Mouse (Mus musculus) neural tube, embryonic 11.5 days (tissue): Measurements from ENCODE around the gene Wdtc1. TPM values are rescaled to one million over a fixed set of nuclear protein-coding genes. Genes with fewer than 3 reads are reported as not detected.

ENCODE experiments used
- ATAC-seq: fragments of 200-750 bp; cut with Nextera tagmentation; 2 replicates; pipeline ENCODE4 v1.8.0; 2017; ENCODE audit warnings: moderate number of reproducible peaks, mild to moderate bottlenecking, moderate TSS enrichment, moderate library complexity; ENCODE audit not compliant: insufficient read depth, low FRiP score, low TSS enrichment
- DNase-seq: peaks from one replicate; pipeline ENCODE4 v3.0.0-alpha.2; 2015; ENCODE audit warnings: low spot score
- H3K27ac ChIP-seq: fragments of 300-500 bp; sonication (generic); 2 replicates; pipeline ENCODE4 v1.5.1; 2014; ENCODE audit warnings: low read depth, mild to moderate bottlenecking, low read length
- H3K27me3 ChIP-seq: fragments of 300-500 bp; sonication (generic); 2 replicates; pipeline ENCODE4 v1.6.1; 2014; ENCODE audit warnings: mild to moderate bottlenecking, low read length, mixed read lengths; ENCODE audit not compliant: control insufficient read depth, insufficient read depth
- H3K36me3 ChIP-seq: fragments of 300-500 bp; sonication (generic); 2 replicates; pipeline ENCODE4 v1.6.1; 2014; ENCODE audit warnings: mild to moderate bottlenecking, low read length, moderate library complexity, mixed read lengths; ENCODE audit not compliant: control insufficient read depth, insufficient read depth
- H3K4me1 ChIP-seq: fragments of 300-500 bp; sonication (generic); 2 replicates; pipeline ENCODE4 v1.6.1; 2014; ENCODE audit warnings: low read length, mixed read lengths; ENCODE audit not compliant: control insufficient read depth, insufficient read depth
- H3K4me2 ChIP-seq: fragments of 300-500 bp; sonication (generic); 2 replicates; pipeline ENCODE4 v1.6.1; 2014; ENCODE audit warnings: low read depth, mild to moderate bottlenecking, moderate library complexity
- H3K4me3 ChIP-seq: fragments of 300-500 bp; sonication (generic); 2 replicates; pipeline ENCODE4 v1.5.1; 2014; ENCODE audit warnings: low read depth, low read length
- H3K9ac ChIP-seq: fragments of 300-500 bp; sonication (generic); 2 replicates; pipeline ENCODE4 v1.6.1; 2014; ENCODE audit warnings: mild to moderate bottlenecking, low read length
- H3K9me3 ChIP-seq: fragments of 300-500 bp; sonication (generic); 2 replicates; pipeline ENCODE4 v1.6.1; 2016; ENCODE audit warnings: low read length; ENCODE audit not compliant: control insufficient read depth
- WGBS: fragments of 180-500 bp; shearing (Covaris S2); extraction: QIAGEN DNeasy Blood & Tissue Kit; methylation state at CpG from one replicate; pipeline ENCODE4 v1.1.7; 2014; 5-methylcytosine and 5-hydroxymethylcytosine counted together
- polyA plus RNA-seq: library from polyadenylated mRNA; unstranded; fragments of >200 nt; fragmentation: Nextera tagmentation; extraction: Ambion mirVana; gene quantifications from 2 replicates; pipeline ENCODE4 v1.2.1, GENCODE M21; 2014

Gene Wdtc1
- 26.4 and 27.0 TPM in 2 replicates for polyA plus RNA-seq

GRCm38 (mm10) chr4:133353367-133354365 lies at the start of gene Wdtc1:
Gene Wdtc1 (minus strand): TSS chr4:133353481.
- WGBS = 91% methylated on average over 23 of the region's 23 CpGs
- H3K4me3 ChIP-seq = no peak within 1 kb of the TSS
- no peak within 1 kb of the TSS for H3K9ac ChIP-seq
- ATAC-seq (no peak), DNase-seq (no peak)
- no peaks in the 10 kb centered on the region for H3K36me3 ChIP-seq
- H3K27ac ChIP-seq = no peak within 1 kb of the TSS
- no peaks in the 10 kb centered on the region for H3K4me1 ChIP-seq
- H3K27me3 ChIP-seq = no peaks in the 10 kb centered on the region
- no peaks in the 10 kb centered on the region for H3K9me3 ChIP-seq
- H3K4me2 ChIP-seq = no peak within 1 kb of the TSS

GRCm38 (mm10) chr4:133402011-133402410 lies 48.7 kb upstream of the Wdtc1 start:
- H3K9ac ChIP-seq = no peak overlapping the region
- H3K27me3 ChIP-seq = no peaks in the 10 kb centered on the region
- no peak overlapping the region for H3K27ac ChIP-seq
- H3K4me1 ChIP-seq = 0 out of 2 replicates have a peak, but pooled peaks cover 4% of the 10 kb centered on the region
- no peak overlapping the region for H3K4me3 ChIP-seq
- WGBS = 82% methylated on average over 13 of the region's 13 CpGs
- ATAC-seq (no peak), DNase-seq (no peak)
- H3K36me3 ChIP-seq = no peaks in the 10 kb centered on the region
- no peak overlapping the region for H3K4me2 ChIP-seq
- H3K9me3 ChIP-seq = no peaks in the 10 kb centered on the region

- Histone ChIP-seq H3K9me3 (no peaks in the 10 kb centered on the region), H3K36me3 (no peaks in the 10 kb centered on the region), H3K9ac (no peak overlapping the region), H3K4me2 (no peak overlapping the region), H3K4me3 (no peak overlapping the region), H3K4me1 (peaks cover 4% of the 10 kb centered on the region; the same call in 1 of the 2 replicates), H3K27ac (no peak overlapping the region), H3K27me3 (no peaks in the 10 kb centered on the region)
- WGBS = 64% methylated on average over 7 of the region's 7 CpGs
- DNase-seq (no peak), ATAC-seq (no peak)
Observed at GRCm38 (mm10) chr4:133400098-133400497, 46.8 kb upstream of the Wdtc1 start.

GRCm38 (mm10) chr4:133399509-133399908 lies 46.2 kb upstream of the Wdtc1 start:
- no peak for DNase-seq
- H3K4me3 ChIP-seq = no peak overlapping the region
- no peak for ATAC-seq
- WGBS = 91% methylated on average over 6 of the region's 6 CpGs
- peaks cover 4% of the 10 kb centered on the region; the same call in 1 of the 2 replicates for H3K4me1 ChIP-seq
- no peaks in the 10 kb centered on the region for H3K36me3 ChIP-seq
- H3K4me2 ChIP-seq = no peak overlapping the region
- H3K27me3 ChIP-seq = no peaks in the 10 kb centered on the region
- no peak overlapping the region for H3K9ac ChIP-seq
- H3K9me3 ChIP-seq = no peaks in the 10 kb centered on the region
- H3K27ac ChIP-seq = no peak overlapping the region

GRCm38 (mm10) chr4:133398619-133399018 lies 45.3 kb upstream of the Wdtc1 start:
- no peak overlapping the region for H3K4me2 ChIP-seq
- H3K9me3 ChIP-seq = no peaks in the 10 kb centered on the region
- ATAC-seq = no peak
- peaks cover 4% of the 10 kb centered on the region; the same call in 1 of the 2 replicates for H3K4me1 ChIP-seq
- no peaks in the 10 kb centered on the region for H3K27me3 ChIP-seq
- no peak for DNase-seq
- 84% methylated on average over 5 of the region's 5 CpGs for WGBS
- no peaks in the 10 kb centered on the region for H3K36me3 ChIP-seq
- H3K4me3 ChIP-seq = no peak overlapping the region
- H3K9ac ChIP-seq = no peak overlapping the region; the same call in 1 of the 2 replicates
- H3K27ac ChIP-seq = no peak overlapping the region

- Histone ChIP-seq H3K27ac (no peak overlapping the region), H3K4me1 (peaks cover 4% of the 10 kb centered on the region; the same call in 1 of the 2 replicates)
- 83% methylated on average over 8 of the region's 8 CpGs for WGBS
Observed at GRCm38 (mm10) chr4:133397961-133398360, 44.7 kb upstream of the Wdtc1 start.

GRCm38 (mm10) chr4:133397299-133397698 lies 44.0 kb upstream of the Wdtc1 start:
- H3K4me1 ChIP-seq = peaks cover 4% of the 10 kb centered on the region; the same call in 1 of the 2 replicates
- H3K36me3 ChIP-seq = no peaks in the 10 kb centered on the region
- H3K27ac ChIP-seq = no peak overlapping the region
- WGBS = 46% methylated on average over 5 of the region's 5 CpGs
- no peak overlapping the region for H3K4me2 ChIP-seq
- H3K27me3 ChIP-seq = no peaks in the 10 kb centered on the region
- DNase-seq (no peak), ATAC-seq (no peak)
- no peak overlapping the region for H3K4me3 ChIP-seq
- no peaks in the 10 kb centered on the region for H3K9me3 ChIP-seq
- no peak overlapping the region for H3K9ac ChIP-seq

More at GRCm38 (mm10) chr4:133397961-133398360, 44.7 kb upstream of the Wdtc1 start:
- Histone ChIP-seq H3K36me3 (no peaks in the 10 kb centered on the region), H3K9me3 (no peaks in the 10 kb centered on the region), H3K4me3 (no peak overlapping the region), H3K9ac (no peak overlapping the region), H3K4me2 (no peak overlapping the region), H3K27me3 (no peaks in the 10 kb centered on the region)
- DNase-seq (no peak), ATAC-seq (no peak)

- Histone ChIP-seq H3K27me3 (no peaks in the 10 kb centered on the region), H3K9me3 (no peaks in the 10 kb centered on the region), H3K36me3 (no peaks in the 10 kb centered on the region), H3K27ac (no peak overlapping the region), H3K9ac (no peak overlapping the region), H3K4me2 (no peak overlapping the region), H3K4me1 (peaks cover 4% of the 10 kb centered on the region; the same call in 1 of the 2 replicates), H3K4me3 (no peak overlapping the region)
- DNase-seq (no peak), ATAC-seq (no peak)
- 77% methylated on average over 2 of the region's 2 CpGs for WGBS
Observed at GRCm38 (mm10) chr4:133396079-133396478, 42.8 kb upstream of the Wdtc1 start.
